Mouse (Mus musculus): ENCODE measurements at regions not wholly inside any gene's neighbourhood (a gene's known extent, or its start where the extent isn't known, plus 50 kb on each side); places are given as distances from the start of the nearest gene placed in this dataset.
A peak's percentile ranks its signal among the peaks of the same experiment; 100 is the strongest.

DNA sequence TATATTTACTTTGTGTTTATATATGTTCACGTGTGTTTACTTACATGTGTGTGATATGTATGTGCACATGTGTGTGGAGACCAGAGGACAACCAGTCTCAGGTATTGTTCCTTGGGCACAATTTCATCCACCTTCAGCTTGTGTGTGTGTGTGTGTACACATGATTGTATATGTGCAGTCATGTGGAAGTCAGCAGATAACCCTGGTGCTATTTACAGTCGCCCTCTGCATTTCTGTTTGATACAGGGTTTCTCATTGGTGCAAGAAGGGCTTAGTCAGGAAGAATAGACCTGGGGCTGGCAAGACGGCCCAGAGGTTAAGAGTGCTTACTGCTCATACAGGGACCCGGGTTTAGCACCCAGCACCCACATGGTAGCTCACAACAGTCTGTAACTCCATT lies 88.5 kb upstream of the Pgrmc2 start:
- Histone ChIP-seq H3K9me3 (replicated peaks) (0 out of 2 replicates have a peak, but pooled peaks cover 2% of the 10 kb centered on the region), H3K27ac (peak overlapping the region; percentile 92), H3K4me1 (replicated peaks) (peaks cover 44% of the 10 kb centered on the region), H3K4me2 (no peak overlapping the region), H3K36me3 (no peaks in the 10 kb centered on the region), H3K27me3 (no peaks in the 10 kb centered on the region), H3K9ac (no peak overlapping the region), H3K4me3 (no peak overlapping the region)
- WGBS = 80% methylated on average over 4 of the region's 4 CpGs
- ATAC-seq (replicated peaks; ENCODE audit: insufficient number of reproducible peaks, insufficient read depth, low FRiP score, low read depth) = no peak

- Histone ChIP-seq H3K9ac (no peak overlapping the region), H3K4me2 (no peak overlapping the region), H3K27me3 (no peaks in the 10 kb centered on the region), H3K27ac (no peak overlapping the region; the same call in 1 of the 2 replicates), H3K4me1 (replicated peaks) (peaks cover 44% of the 10 kb centered on the region), H3K9me3 (replicated peaks) (0 out of 2 replicates have a peak, but pooled peaks cover 2% of the 10 kb centered on the region), H3K4me3 (no peak overlapping the region), H3K36me3 (no peaks in the 10 kb centered on the region)
- ATAC-seq (replicated peaks; ENCODE audit: insufficient number of reproducible peaks, insufficient read depth, low FRiP score, low read depth) = no peak
- 73% methylated on average over 6 of the region's 6 CpGs for WGBS
These were observed 87.7 kb upstream of the Pgrmc2 start for GRCm38 (mm10) chr3:41170566-41170965.

- H3K27ac ChIP-seq = peak overlapping the region; percentile 65
- H3K4me3 ChIP-seq = no peak overlapping the region
- no peak overlapping the region for H3K9ac ChIP-seq
- WGBS = 39% methylated on average over 10 of the region's 10 CpGs
- H3K9me3 ChIP-seq (replicated peaks) = 0 out of 2 replicates have a peak, but pooled peaks cover 2% of the 10 kb centered on the region
- no peaks in the 10 kb centered on the region for H3K36me3 ChIP-seq
- ATAC-seq (replicated peaks; ENCODE audit: insufficient number of reproducible peaks, insufficient read depth, low FRiP score, low read depth) = peak; percentile 44; the same call in 1 of the 2 replicates
- no peaks in the 10 kb centered on the region for H3K27me3 ChIP-seq
- H3K4me1 ChIP-seq (replicated peaks) = peaks cover 44% of the 10 kb centered on the region
- peak overlapping the region; percentile 12; the same call in 1 of the 2 replicates for H3K4me2 ChIP-seq
These were observed 86.6 kb upstream of the Pgrmc2 start for GRCm38 (mm10) chr3:41169430-41169829.

DNA sequence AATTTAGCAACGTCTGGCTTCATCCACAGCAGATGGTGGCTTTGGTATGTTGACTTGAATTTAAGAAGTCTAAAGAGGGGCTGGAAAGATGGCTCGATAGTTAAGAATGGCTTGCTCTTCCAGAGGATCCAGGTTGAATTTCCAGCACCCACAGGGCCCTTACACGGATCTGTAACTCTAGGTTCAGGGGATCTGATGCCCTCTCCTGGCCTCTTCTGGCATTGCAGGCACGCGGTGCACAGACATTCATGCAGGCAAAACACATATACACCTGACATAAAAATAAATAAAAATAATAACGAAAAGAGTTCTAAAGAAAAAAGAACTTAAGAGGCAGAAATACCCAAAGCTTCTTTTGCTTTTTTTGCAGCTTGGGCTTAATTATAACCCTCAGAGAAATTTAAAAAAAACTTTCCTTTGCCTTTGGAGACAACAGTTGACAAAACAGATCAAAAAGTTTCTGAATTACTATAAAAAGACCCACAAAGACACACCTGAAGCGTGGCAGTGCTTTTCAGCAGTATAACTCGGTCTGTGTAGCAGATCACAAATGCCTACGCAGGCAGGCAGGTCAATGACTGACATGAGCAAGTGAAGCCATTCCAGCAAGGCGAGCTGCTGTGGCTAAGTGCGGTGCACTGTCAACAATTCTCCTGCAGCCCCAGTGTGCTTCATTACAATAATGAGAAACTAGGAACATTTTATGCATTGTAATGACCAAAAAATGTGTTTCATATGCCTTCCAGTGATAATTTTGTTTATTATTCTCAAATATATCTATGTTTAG lies 85.5 kb upstream of the Pgrmc2 start:
- WGBS = 85% methylated on average over 11 of the region's 11 CpGs
- H3K36me3 ChIP-seq = no peaks in the 10 kb centered on the region
- H3K4me1 ChIP-seq (replicated peaks) = peaks cover 43% of the 10 kb centered on the region
- no peak for ATAC-seq (replicated peaks; ENCODE audit: insufficient number of reproducible peaks, insufficient read depth, low FRiP score, low read depth)
- H3K9me3 ChIP-seq (replicated peaks) = 0 out of 2 replicates have a peak, but pooled peaks cover 2% of the 10 kb centered on the region
- H3K4me3 ChIP-seq = no peak overlapping the region
- no peak overlapping the region for H3K4me2 ChIP-seq
- H3K9ac ChIP-seq = no peak overlapping the region
- H3K27me3 ChIP-seq = no peaks in the 10 kb centered on the region
- no peak overlapping the region for H3K27ac ChIP-seq

DNA sequence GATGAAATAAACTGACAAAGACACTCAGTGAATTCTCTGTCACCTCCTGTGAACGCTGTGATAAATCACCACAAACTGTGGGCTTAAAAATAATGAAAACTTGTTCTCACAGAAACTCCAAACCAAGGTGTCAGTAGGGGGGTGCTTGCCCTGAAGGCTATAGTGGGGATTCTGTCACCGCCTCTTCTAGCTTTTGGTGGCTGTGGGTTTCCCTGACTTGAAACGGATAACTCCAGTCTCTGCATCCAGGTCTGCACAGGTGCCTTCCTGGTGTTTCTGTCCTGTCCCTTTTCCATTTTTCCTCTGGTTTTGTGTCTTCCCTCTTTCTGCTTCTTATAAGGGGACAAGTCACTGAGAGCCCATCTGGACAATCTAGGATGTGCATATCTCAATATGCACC lies 84.6 kb upstream of the Pgrmc2 start:
- Histone ChIP-seq H3K9ac (no peak overlapping the region), H3K9me3 (replicated peaks) (0 out of 2 replicates have a peak, but pooled peaks cover 2% of the 10 kb centered on the region), H3K36me3 (no peaks in the 10 kb centered on the region), H3K27ac (no peak overlapping the region), H3K4me2 (no peak overlapping the region), H3K4me3 (no peak overlapping the region), H3K27me3 (no peaks in the 10 kb centered on the region), H3K4me1 (replicated peaks) (peaks cover 38% of the 10 kb centered on the region)
- 89% methylated on average over 3 of the region's 3 CpGs for WGBS
- no peak for ATAC-seq (replicated peaks; ENCODE audit: insufficient number of reproducible peaks, insufficient read depth, low FRiP score, low read depth)

GRCm38 (mm10) chr3:41164736-41165135 lies 81.9 kb upstream of the Pgrmc2 start:
- Histone ChIP-seq H3K36me3 (no peaks in the 10 kb centered on the region), H3K4me3 (no peak overlapping the region), H3K9me3 (replicated peaks) (0 out of 2 replicates have a peak, but pooled peaks cover 2% of the 10 kb centered on the region), H3K27me3 (no peaks in the 10 kb centered on the region), H3K4me2 (no peak overlapping the region), H3K9ac (no peak overlapping the region), H3K27ac (no peak overlapping the region), H3K4me1 (replicated peaks) (peaks cover 15% of the 10 kb centered on the region)
- ATAC-seq (replicated peaks; ENCODE audit: insufficient number of reproducible peaks, insufficient read depth, low FRiP score, low read depth) = no peak
- 83% methylated on average over 7 of the region's 7 CpGs for WGBS

GRCm38 (mm10) chr3:41163767-41164166 lies 80.9 kb upstream of the Pgrmc2 start:
- Histone ChIP-seq H3K27ac (no peak overlapping the region), H3K9me3 (replicated peaks) (0 out of 2 replicates have a peak, but pooled peaks cover 2% of the 10 kb centered on the region), H3K4me3 (no peak overlapping the region), H3K9ac (no peak overlapping the region), H3K36me3 (no peaks in the 10 kb centered on the region), H3K4me1 (replicated peaks) (peaks cover 10% of the 10 kb centered on the region), H3K27me3 (no peaks in the 10 kb centered on the region), H3K4me2 (no peak overlapping the region)
- no peak for ATAC-seq (replicated peaks; ENCODE audit: insufficient number of reproducible peaks, insufficient read depth, low FRiP score, low read depth)
- 45% methylated on average over 3 of the region's 3 CpGs for WGBS

DNA sequence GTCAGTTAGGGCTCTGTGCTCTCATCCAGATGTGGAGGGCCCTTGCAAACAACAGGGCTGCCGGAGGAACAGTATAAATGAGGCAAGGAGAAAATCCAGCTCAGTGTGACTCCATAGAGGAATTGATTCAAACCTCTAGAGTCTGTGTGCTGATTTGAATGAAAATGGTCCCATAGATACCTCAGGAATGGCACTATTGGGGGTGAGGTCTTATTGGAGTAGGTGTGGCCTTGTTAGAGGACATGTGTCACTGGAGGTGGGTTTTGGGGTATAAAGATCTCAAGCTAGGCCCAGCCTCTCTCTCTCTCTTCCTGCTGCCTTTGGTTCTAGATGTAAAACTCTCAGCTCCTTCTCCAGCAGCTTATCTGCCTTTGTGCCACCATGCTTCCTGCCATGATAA lies 79.7 kb upstream of the Pgrmc2 start:
- Histone ChIP-seq H3K4me1 (replicated peaks) (peaks cover 22% of the 10 kb centered on the region), H3K27me3 (no peaks in the 10 kb centered on the region), H3K9me3 (replicated peaks) (no peaks in the 10 kb centered on the region), H3K4me2 (no peak overlapping the region), H3K9ac (no peak overlapping the region), H3K36me3 (no peaks in the 10 kb centered on the region), H3K4me3 (no peak overlapping the region), H3K27ac (no peak overlapping the region)
- no peak for ATAC-seq (replicated peaks; ENCODE audit: insufficient number of reproducible peaks, insufficient read depth, low FRiP score, low read depth)
- WGBS = 88% methylated on average over 1 of the region's 1 CpGs

DNA sequence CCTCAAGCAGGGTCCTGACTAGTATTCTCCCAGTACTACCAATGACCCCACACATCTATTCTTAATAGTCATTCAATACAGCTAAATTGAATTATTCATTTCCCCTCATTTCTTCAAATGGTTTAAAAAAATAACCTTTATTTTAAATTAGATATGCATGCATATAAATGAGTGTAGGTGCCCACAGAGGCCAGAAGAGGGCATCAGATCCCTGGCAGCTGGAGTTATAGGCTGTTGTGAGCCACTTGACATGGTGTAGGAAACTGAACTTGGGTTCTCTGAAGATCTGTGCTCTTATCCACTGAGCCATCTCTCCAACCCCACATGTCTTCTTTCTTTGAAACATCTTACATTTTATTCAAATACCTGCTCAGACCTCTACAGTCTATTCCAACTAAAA lies 77.8 kb upstream of the Pgrmc2 start:
- no peak overlapping the region for H3K27ac ChIP-seq
- H3K9ac ChIP-seq = no peak overlapping the region
- H3K4me3 ChIP-seq = no peak overlapping the region
- no peak for ATAC-seq (replicated peaks; ENCODE audit: insufficient number of reproducible peaks, insufficient read depth, low FRiP score, low read depth)
- no peaks in the 10 kb centered on the region for H3K27me3 ChIP-seq
- no peaks in the 10 kb centered on the region for H3K36me3 ChIP-seq
- H3K4me1 ChIP-seq (replicated peaks) = peaks cover 22% of the 10 kb centered on the region
- H3K9me3 ChIP-seq (replicated peaks) = no peaks in the 10 kb centered on the region
- H3K4me2 ChIP-seq = no peak overlapping the region

DNA sequence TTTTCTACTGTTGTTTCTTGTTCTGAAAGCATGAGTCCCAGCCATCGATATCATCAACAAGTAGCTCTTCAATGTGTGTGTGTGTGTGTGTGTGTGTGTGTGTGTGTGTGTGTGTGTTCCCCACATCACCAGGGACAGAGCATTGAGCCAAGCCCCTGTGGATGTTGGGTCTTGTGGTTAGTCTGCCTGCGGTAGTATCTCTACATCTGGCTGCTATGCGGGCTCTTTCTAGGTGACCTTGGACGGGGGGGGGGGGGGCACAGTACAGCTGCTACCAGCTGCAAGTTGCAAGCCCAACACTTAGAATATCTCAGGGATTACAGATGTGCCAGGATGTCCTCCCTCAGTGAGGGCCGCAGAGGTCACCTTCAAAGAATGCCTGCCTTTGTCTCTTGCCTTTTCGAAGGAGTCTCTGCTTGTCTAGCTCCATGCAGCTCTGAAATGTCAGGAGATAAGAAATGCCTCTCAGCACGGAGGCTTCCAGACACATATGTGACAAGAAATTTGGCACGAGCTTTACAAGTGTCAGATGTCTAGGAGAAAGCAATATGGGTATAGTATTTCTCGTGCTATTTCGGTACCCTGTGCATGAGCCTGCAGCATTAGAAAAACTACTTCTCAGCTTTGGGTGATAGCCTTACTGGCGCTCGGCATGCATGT lies 75.6 kb upstream of the Pgrmc2 start:
- no peaks in the 10 kb centered on the region for H3K9me3 ChIP-seq (replicated peaks)
- H3K4me1 ChIP-seq (replicated peaks) = peaks cover 24% of the 10 kb centered on the region
- H3K4me2 ChIP-seq = peak overlapping the region; percentile 5; the same call in 1 of the 2 replicates
- WGBS = 24% methylated on average over 12 of the region's 12 CpGs
- H3K4me3 ChIP-seq = no peak overlapping the region
- H3K9ac ChIP-seq = no peak overlapping the region
- peak; percentile 80 for ATAC-seq (replicated peaks; ENCODE audit: insufficient number of reproducible peaks, insufficient read depth, low FRiP score, low read depth)
- peak overlapping the region; percentile 88 for H3K27ac ChIP-seq
- no peaks in the 10 kb centered on the region for H3K36me3 ChIP-seq
- H3K27me3 ChIP-seq = no peaks in the 10 kb centered on the region

GRCm38 (mm10) chr3:41157428-41157827 lies 74.6 kb upstream of the Pgrmc2 start:
- WGBS = 86% methylated on average over 3 of the region's 3 CpGs
- Histone ChIP-seq H3K4me1 (replicated peaks) (peaks cover 21% of the 10 kb centered on the region), H3K9ac (no peak overlapping the region), H3K36me3 (no peaks in the 10 kb centered on the region), H3K4me2 (no peak overlapping the region), H3K27me3 (no peaks in the 10 kb centered on the region), H3K9me3 (replicated peaks) (no peaks in the 10 kb centered on the region), H3K27ac (peak overlapping the region; percentile 88), H3K4me3 (no peak overlapping the region)
- no peak for ATAC-seq (replicated peaks; ENCODE audit: insufficient number of reproducible peaks, insufficient read depth, low FRiP score, low read depth)

Measured in heart, embryonic 15.5 days (tissue).